Mouse (Mus musculus) spleen, adult 18-20 months (tissue): ENCODE measurements around the gene Dnajc4.

Experiments used
- DNase-seq, 2 experiments: peaks; one replicate each; pipeline ENCODE4 v3.0.0; 2022; ENCODE audit warnings: mixed read lengths in 2 of 2

Dnajc4 gene

DNA sequence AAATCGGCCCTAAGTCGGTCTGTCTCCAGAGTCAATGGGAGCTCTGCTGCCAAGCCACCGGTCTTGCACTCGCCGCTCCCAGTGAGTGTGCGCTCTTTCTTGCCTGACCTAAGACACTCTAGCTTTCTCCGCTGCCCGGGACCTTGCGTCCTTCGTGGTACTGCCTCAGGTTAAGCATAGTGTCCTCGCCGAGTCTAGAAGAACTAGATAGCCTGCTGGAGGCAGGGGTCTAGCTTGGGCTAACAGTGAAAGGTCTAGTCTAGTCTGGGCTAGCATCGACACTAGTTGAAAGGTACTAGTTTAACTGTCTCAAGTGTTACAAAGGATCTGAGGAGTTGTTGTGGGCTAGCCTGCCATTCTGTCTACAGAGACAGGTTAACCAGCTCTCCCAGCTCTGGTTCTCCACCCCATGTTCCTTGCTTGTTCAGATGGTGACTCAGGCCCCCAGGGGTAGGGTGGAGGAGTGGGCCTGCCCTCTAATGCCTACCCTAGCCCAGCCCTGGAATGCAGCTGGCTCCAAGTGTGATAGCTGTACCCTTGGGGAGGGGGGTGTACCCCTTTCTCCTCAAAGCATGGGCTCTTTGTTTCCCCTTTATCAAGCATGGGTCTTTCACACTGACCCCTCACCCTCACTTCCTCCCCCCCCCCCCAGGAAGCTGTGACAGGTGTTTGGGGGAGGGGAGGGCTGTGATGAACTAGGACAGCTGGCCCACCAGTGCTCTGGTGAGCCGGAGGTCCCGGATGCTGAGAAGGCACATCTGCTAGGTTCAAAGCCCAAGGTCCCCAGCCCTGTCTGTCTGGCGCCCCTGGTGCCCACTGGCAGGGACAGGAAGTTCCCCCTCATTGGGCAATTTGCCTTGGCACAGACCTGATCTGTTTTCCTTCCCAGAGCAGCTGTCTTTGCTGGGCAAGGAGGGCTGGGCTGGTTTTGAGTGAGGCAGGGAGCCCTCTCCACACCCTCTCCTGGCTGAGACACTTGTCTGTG lies 16.5 kb downstream of the Dnajc4 start, which contains the start of gene Plcb3:
Plcb3 (minus strand) TSS at position 934 of the 985 bp plus-strand sequence.
- DNase-seq = peak in 1 of 2 experiments; percentile 42

DNA sequence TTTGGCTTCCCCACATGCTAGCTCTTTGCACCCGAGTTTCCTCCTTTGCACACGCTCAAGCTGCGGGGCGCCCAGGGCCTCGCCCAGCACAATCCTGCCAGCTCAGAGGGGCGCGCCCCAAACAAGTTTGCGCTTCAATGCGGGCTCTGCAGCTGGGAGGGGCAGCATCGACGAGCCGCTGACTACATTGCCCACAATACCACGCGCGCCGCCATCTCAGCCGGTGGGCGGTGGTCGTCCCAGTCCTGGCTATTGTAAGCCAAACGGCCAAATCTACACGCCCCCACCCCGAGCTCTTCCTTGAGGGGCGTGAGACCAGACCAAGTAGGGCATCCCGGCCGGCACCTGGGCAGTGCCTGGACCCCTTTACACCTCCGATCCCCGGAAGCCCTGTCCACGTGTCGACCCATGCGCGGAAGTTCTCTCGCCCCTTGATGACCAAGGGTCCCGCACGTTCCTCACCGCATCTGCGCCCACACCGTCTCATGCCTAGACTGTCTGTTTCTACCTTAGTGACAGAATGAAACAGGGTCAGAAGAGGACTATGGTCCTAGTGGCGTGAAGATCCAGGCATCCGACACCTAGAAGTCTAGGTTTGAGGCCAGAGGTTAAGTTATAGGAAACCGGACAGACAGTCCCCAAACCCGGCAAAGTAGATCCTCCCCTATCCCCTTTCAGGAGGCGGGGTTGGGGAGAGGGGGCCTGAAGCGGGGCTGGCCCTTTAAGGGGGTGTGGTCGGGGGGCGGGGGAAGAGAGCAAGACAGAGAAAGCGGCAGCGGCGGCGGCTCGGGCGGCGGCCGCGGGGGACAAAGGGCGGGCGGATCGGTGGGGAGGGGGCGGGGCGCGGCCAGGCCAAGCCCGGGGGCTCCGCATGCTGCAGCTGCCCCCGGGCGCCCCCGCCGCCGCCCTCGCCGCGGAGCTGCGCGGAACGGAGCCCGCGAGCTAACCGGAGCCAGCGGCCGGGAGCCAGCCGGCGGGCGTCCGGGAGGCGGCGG lies 17.9 kb downstream of the Dnajc4 start, which contains the start of gene Ppp1r14b:
Ppp1r14b (plus strand) TSS at position 758 of the 995 bp plus-strand sequence.
- DNase-seq = peak; percentile 64 to 75

DNA sequence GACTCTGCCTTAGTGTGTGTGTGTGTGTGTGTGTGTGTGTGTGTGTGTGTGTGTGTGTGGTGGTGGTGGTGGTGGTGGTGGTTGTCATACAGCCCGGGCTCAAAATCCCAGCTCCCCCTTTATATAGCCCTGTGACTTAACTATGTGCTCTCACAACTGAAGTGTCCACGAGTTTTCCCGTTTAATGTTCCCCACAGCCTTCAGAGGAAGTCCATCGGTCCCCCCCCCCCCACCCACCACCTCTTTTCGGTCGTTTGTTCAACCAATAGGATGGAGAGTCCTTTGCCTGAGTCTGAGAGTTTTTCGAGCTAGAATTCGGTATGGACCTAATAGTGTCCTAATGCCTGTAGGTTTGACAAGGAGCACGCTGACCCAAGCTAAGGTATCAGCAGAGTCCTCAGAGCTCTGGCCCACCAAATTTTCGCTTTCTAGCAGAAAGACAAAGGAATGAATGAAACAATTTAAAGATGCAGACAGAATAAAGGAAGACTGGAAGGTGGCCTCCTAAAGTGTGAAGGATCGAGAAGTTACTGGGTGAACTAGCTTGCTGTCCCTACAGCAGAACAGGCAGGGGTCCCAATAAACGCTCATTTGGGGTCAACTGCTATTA lies 18.7 kb downstream of the Dnajc4 start:
- no peak for DNase-seq

DNA sequence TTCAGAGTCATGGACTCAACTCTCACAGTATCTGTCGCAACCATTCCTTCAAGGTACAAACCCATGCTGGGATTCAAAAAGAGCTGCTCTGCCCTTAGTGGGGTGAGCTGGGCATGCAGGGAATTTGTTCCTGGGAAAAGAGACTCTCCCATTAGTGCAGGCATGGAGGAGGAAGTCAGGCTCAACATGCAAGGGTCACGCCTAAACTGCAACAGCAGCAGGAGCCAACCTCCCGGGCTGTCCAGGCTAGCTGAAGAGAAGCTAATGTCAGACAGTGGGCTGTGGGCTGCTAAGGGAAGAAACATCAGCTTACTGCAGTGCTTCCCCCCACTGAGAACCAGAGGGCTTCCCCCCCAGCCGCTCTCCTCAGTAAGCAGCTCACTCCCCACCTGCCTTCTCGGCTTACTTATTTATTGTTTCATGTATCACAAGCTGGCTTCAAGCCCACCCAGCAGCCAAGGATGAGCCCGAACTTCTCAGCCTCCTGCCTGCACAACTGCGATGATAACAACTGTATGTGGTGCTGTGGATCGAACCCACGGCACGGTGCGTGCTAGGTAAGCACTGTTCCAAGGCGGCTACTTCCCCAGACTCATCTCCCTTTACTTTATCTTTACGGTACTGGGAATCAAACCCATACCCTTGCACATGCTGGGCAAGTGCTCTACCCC lies 20.0 kb downstream of the Dnajc4 start:
- DNase-seq = no peak

DNA sequence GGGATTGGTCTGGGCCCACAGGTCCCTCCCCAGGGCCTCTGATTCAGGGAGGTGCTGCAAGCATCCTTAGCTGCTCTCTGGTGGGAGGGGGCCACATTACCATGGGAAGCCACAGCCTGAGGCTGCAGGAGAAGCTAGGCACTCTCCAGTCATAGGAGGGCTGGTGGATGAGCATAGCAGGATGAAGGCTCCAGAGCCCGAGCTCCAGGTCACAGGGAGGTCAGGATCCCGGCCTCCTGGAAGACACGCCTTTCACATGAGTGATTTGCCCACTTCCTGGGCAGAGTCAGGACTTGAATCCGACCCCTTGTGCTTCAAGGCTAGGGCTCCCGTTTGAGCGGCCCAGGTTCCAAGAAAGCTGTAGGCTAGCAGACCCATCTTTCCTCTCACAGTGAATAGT lies 20.7 kb downstream of the Dnajc4 start:
- DNase-seq = no peak

DNA sequence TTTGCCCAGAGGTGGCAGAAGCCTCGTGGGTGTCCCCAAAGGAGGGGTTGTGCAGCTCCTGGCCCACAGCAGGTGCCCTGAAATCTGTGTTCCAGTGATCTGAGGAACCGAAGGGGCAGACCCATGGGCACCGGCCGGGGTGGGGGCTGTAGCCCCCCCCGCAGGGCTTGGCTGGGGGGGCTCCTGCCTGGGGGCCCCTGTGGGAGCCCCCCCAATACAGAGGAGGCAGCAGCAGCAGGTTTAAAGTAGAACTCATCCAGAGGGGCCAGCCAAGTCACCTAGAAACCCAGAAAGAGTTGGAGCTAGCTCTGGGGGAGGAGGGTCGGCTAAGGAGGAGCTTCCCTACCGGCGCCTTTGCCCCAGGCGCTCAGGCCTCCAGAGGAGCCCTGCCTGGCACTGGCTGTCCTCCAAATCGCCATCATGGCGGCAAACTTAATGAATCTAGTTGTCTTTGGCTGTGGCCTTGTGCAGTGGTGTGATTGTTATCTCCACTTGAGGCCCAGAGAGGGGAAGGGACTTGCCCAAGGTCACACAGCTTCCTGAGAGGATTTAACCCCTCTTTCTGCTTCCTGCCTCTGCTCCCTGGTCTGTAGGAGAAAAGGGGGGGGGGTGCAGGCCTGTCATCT lies 21.8 kb downstream of the Dnajc4 start:
- no peak for DNase-seq

DNA sequence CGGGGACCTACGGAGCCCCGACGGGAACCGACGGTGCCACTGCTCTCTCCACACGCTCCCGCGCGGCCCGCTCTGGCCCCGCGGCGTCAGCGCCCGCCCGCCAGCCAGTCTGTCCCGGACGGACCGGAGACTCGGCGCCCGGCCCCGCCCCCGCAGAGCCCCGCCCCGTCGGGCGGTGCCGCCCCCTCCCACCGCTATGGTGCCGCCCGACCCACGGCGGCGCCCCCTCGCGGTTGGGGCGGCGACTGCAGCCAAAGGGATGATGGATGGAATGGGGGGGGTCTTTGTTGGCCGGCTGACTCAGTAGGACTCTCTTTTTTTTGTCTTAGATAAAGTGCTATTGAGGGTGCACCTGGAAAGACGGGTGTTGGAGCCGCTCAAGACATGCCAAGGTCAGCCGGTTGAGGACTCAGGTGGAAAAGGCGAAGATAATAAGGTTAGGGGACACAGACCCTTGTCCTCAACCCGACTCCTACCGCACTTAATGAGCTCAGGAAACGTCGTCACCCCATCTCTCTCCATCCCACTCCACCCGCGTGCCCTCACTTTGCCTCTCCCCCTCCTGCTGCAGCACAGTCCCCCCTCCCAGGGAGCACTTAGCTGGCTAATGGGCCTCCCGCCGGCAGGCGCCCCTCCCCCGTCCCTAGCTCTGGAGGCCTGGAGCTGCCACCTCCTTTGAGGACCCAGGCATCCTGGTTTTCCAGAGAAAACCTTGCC lies 22.5 kb downstream of the Dnajc4 start:
- DNase-seq = peak; percentile 66 to 78

DNA sequence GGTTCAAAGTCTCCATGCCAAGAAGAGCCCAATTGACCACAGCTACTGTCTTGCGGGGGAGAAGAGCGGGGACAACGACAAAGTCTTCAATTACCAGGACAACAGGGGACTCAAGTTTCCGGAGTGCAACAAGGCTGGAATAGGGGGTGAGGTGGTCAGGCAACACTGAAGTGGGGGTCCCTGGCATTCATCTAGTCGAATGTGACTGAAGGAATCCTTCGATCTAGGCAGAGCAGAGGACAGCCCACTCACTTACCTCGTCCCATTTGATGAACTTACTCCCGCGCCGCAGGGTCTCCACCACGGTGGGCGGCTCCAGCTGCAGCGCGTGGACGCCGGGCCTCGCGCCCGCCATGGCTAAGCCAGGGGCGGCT lies 23.1 kb downstream of the Dnajc4 start:
- DNase-seq = no peak

DNA sequence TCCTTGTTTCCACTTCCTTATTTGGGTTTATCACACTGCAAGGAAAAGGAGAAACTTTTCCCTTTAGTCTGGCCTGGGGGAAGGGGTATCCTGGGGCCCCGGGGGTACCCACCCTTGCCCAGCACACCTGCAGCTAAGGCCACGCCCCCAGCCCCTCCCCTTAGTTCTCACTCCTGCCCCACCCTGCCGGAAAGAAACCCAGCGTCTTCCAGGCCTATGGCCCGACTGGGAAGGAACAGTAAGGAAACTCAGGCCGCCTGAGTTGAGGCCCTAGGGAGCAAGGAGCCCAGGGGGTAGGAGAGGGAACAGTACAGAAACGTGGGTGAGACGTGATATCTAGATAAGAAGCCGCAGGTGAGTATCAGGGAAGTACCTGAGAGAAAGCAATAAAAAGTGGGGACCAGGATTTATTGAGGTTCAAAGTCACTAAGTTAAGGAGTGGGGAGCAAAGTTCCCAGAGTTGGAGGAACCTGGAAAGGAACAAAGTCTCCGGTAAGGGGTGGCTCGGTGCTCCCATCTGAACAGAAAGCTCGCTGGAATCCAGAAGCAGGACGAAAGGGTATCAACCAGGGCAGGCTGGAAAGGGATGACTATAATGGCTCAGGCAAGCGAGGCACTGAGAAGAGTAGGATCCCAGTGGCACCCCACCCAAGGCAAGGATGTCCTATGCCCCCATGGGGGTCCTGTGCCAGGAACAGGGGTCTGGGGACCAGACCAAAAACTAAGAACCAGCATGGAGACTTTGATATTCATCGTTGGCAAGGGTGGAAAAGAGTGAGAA lies 23.7 kb downstream of the Dnajc4 start:
- DNase-seq = no peak

DNA sequence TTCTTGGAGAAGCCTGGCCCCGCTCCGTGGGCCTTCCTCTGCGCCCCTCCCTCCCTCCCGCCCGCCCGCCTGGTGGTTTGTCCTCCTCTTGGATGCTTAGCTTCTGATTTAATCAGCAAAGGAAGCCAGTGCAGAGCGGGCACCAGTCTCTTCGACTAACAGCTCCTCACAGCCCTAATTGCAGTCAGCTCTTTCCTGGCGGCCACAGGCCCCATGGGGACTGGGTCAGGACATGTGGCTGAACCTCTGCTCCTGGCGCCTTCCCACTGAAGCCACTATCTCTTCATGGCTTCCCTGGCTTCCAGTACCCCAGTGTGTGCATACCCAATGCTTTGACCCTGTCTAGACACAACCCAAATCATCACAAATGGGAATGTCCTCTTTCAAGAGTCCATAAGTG lies 35.9 kb downstream of the Dnajc4 start:
- no peak for DNase-seq

DNA sequence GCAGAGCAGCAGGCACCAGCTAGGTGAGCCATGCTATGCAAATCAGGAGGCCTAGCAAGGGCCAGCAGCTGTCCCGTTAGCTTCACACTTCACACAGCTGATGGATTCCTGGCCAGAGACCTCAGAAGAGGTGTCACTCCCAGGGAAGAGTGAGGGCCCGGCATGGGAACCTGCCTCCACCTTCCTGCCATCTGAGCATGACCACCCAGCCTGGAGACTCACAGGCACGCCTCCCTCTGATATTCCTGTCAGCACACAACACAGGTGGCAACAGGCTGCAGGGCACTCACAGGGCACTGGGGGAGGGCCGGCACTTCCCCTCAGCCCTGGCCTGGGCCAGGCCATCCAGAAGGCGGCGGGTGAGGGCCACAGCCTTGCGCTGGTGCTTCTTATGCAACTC lies 36.9 kb downstream of the Dnajc4 start:
- no peak for DNase-seq

DNA sequence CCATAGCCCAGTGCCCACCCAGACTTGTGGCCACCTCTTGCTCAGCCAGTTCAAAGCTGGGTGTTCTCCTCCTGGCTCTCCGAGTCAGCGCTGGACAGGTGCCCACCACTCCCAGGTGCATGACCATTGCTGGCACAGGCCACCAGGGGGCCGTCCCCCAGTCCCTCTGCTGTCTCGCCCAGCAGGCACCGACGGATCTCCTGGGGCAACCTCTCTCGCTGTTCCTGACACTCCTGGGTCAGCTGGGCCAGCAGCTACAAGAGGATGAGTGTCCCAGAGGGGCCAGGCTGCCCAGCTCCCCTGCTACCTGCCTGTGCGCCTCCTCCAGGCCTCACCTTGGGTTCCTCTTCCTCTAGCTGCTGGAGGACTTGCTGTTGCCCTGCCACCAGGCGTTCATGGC lies 38.3 kb downstream of the Dnajc4 start:
- DNase-seq = no peak

DNA sequence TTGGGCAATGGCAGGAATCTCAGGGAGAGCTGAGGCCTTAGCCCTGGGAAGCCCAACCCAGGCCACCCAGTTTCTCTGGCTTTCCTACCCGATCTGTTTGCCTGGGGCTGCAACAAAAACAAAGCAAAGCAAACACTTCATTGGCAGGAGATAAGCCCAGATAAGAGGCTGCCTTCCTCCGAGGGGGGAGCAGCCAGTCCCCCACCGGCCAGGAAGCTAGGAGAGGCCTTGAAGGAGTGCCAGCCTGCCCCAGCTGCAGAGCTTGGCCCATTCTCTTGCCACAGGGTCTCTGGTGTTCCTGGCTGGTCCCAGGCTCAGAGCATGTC lies 39.7 kb downstream of the Dnajc4 start:
- no peak for DNase-seq

DNA sequence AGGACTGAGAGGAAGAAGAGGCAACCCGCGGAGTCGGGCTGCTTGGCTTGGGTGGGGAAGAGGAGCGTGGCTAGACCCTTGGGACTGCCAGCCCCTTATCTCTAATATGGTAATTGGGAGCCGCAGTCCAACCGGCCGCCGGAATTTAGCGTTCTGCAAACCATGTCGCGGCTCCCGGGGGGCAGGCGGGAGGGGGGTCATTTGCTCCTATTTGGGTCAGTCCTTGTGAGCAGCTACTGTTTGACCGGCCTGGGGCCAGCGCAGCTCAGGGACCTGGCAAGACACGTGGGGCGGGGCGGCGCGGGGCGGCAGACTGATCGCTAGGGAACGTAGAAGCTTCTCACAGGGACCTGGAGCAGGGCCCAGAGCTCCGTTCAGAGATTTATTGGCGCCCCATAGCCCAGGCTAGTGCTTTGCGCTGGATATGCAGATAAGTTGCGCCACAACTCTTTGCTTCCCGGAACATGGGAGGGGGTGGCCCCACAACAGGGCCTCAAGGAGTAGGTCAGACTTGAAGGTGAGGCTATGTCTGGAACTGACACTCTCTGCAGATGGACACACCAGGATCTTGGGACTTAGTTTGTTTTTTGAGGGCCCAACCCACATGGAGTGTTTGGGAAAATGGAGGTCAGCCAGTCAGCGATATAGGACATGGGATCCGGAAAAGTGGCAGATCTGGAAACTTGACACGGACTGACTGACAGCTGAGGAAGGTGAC lies 40.2 kb downstream of the Dnajc4 start:
- peak; percentile 45 to 66 for DNase-seq

DNA sequence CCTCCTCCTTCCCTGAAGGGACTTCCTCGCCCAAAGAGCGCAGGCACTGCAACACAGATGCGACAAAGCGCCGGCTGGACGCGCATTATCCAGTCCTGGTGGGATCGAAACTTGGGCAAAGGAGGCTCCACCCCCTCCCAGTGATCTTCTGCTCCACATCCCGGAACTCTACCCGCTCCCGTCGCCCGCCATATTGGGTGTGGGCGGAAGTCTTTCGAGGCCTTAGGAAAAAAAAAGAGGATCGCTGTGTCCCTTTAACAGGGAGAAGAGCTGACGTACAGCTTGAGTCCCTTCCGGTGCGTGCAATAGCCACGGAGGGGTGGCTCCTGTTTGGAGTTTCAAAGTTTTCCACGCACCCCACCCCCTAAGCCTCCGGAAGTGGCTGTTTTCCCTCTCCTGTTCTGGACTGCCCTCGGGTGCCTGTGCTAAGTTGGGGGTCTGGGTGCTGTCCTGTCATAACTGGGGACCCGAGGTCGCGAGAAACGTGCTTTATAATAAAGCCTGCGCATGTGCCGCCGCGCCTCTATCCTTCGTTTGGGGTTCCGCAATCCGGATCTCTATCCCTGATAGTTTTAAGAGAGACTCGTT lies 40.9 kb downstream of the Dnajc4 start:
- peak; percentile 74 to 81 for DNase-seq

DNA sequence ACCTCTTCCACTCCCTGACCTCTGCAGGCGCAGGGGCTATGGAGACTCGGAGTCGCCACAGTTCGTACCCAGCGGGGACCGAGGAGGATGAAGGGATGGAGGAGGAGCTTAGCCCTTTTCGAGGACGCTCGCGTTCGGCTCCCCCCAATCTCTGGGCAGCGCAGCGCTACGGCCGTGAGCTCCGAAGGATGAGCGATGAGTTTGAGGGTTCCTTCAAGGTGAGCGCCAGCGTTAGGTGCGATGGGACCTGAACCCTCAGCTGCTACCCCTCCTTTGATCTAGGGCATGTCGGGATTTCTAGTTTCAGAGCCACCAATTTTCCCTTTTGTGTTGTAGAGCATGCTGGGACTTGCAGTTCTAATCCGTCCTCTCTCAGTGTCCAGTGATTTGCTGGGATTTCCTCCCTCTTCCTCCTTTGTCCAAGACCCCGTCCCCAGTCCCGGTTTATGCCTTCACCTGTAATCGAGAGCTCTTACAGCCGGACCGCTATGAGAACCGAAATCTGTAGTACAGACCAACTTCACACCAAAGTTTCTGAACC lies 41.7 kb downstream of the Dnajc4 start:
- peak in 1 of 2 experiments; percentile 44 for DNase-seq

DNA sequence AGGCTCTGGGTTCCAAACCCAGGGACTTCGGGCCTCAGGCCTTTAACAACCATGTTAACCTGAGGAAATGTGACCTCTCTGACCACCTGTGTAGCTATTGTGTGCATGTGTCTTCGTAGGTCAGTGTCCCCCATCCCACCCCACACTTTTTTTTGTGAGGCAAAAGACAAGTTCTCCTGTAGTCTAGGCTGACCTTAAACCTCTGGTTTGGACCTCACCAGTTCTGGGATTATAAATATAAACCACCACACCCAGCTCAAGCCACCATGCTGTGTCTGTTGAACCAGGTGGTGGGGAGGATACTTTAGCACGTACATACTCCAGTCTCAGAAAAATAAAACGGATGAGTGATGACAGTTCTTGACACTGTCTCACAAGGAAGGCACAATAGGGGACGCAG lies 42.4 kb downstream of the Dnajc4 start:
- DNase-seq = no peak

DNA sequence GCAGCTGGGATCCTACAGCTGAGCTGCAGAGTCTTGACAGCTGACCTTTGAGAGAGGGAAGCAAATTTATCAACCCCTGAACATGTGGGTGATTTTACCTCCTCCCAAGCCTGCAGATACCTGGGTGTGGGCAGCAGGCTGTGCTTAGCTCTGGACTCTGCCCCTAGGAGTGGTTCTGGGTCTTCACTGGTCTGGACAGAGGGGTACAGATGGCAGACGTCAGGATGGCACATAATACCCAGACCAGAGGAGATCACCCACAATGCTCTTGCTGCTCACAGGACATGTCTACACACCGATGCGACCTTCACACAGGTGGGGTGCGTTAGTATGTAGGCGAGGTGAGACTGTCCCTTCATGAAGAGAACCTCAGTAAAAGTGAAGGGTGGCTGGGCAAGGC lies 42.8 kb downstream of the Dnajc4 start:
- DNase-seq = no peak

DNA sequence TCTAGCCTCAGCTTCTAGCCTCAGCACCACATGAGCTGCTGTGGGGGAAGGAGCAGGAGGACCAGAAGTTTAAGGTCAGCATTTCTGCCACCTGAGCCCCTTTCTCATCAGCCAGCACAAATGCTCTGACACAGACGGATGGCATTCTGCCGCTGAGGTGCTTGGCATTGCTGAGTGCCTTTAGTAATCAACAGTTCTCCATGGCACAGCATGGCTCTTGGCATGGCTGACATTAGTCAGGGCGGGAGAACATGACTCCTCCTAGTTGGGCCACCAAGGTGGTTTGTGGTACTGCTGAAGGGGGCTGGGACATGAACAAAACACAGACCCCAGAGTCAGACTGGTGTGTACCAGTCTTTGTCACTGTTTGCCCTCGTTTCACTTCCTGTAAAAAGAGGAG lies 44.2 kb downstream of the Dnajc4 start:
- no peak for DNase-seq
